Mouse (Mus musculus): ENCODE data around the gene Vmn1r195.
"Not testable (repeated sequence)": the region's sequence is repeated elsewhere in the genome, so short reads cannot be mapped to it uniquely, and the experiment has no call there.

Gene Vmn1r195

GRCm38 (mm10) chr13:22270222-22270621, at the start of gene Vmn1r195:
Gene Vmn1r195 (plus strand): TSS chr13:22270522.
- DNase-seq (ENCODE audit: low spot score) = not testable (repeated sequence)

- DNase-seq (ENCODE audit: low spot score) = not testable (repeated sequence)
These were observed 47.3 kb upstream of the Vmn1r195 start, which contains the start of gene Vmn1r193 for GRCm38 (mm10) chr13:22223060-22223459. Gene Vmn1r193 (minus strand): TSS chr13:22223160.

GRCm38 (mm10) chr13:22243915-22244314, 26.4 kb upstream of the Vmn1r195 start, which contains the start of gene Vmn1r194:
Gene Vmn1r194 (plus strand): TSS chr13:22244215.
- no peak for DNase-seq (ENCODE audit: low spot score)

GRCm38 (mm10) chr13:22271721-22272120, 1.4 kb downstream of the Vmn1r195 start:
- DNase-seq (ENCODE audit: low spot score) = no peak

- no peak for DNase-seq (ENCODE audit: low spot score)
These were observed 14.3 kb downstream of the Vmn1r195 start for GRCm38 (mm10) chr13:22284578-22284977.

GRCm38 (mm10) chr13:22289620-22290019, 19.3 kb downstream of the Vmn1r195 start, which contains the start of gene Vmn1r196:
Gene Vmn1r196 (plus strand): TSS chr13:22289920.
- no peak for DNase-seq (ENCODE audit: low spot score)

- DNase-seq (ENCODE audit: low spot score) = not testable (repeated sequence)
These were observed 37.8 kb downstream of the Vmn1r195 start for GRCm38 (mm10) chr13:22308075-22308474.

- DNase-seq (ENCODE audit: low spot score) = no peak
These were observed 45.0 kb downstream of the Vmn1r195 start for GRCm38 (mm10) chr13:22315361-22315760.

GRCm38 (mm10) chr13:22317366-22317765, 47.0 kb downstream of the Vmn1r195 start:
- no peak for DNase-seq (ENCODE audit: low spot score)

- no peak for DNase-seq (ENCODE audit: low spot score)
These were observed 49.8 kb downstream of the Vmn1r195 start for GRCm38 (mm10) chr13:22320091-22320490.

- DNase-seq (ENCODE audit: low spot score) = no peak
These were observed 54.0 kb downstream of the Vmn1r195 start, which contains the start of gene Vmn1r197 for GRCm38 (mm10) chr13:22324289-22324688. Gene Vmn1r197 (plus strand): TSS chr13:22324589.

Data from ovary, postnatal 10 days (tissue).